Mouse (Mus musculus): ENCODE results near the gene Neu1. TPM values are rescaled to one million over a fixed set of nuclear protein-coding genes. Genes with fewer than 3 reads are reported as not detected.

Neu1 gene
- polyA plus RNA-seq, 1 experiment from 2014 or later, result 40.6 TPM

- Histone ChIP-seq H3K36me3 (ENCODE audit: control insufficient read depth, insufficient read depth, low read length) (0 out of 2 replicates have a peak, but pooled peaks cover 8% of the 10 kb centered on the region), H3K9me3 (replicated peaks; ENCODE audit: control insufficient read depth, low read length) (no peaks in the 10 kb centered on the region), H3K27ac (ENCODE audit: low read length) (peak overlapping the region; percentile 93), H3K9ac (ENCODE audit: low read length) (peak overlapping the region; percentile 61), H3K4me1 (ENCODE audit: control insufficient read depth, insufficient read depth, low read length) (peaks cover 22% of the 10 kb centered on the region), H3K27me3 (ENCODE audit: control insufficient read depth, insufficient read depth, low read length) (no peaks in the 10 kb centered on the region), H3K4me3 (replicated peaks; ENCODE audit: low read length) (peak overlapping the region; percentile 80; the same call in 1 of the 2 replicates), H3K4me2 (ENCODE audit: low read depth, low read length) (peak overlapping the region; percentile 71)
- WGBS, result 72% methylated on average over 12 of the region's 12 CpGs
- no peak for ATAC-seq (ENCODE audit: insufficient read depth, low FRiP score)
Observed at GRCm38 (mm10) chr17:34893072-34893824, 37.8 kb upstream of the Neu1 start.

GRCm38 (mm10) chr17:34894074-34894597 lies 36.9 kb upstream of the Neu1 start:
- Histone ChIP-seq H3K9ac (ENCODE audit: low read length) (peak overlapping the region; percentile 94), H3K27me3 (ENCODE audit: control insufficient read depth, insufficient read depth, low read length) (no peaks in the 10 kb centered on the region), H3K4me1 (ENCODE audit: control insufficient read depth, insufficient read depth, low read length) (peaks cover 22% of the 10 kb centered on the region), H3K4me2 (ENCODE audit: low read depth, low read length) (peak overlapping the region; percentile 71), H3K27ac (ENCODE audit: low read length) (peak overlapping the region; percentile 93), H3K9me3 (replicated peaks; ENCODE audit: control insufficient read depth, low read length) (no peaks in the 10 kb centered on the region), H3K36me3 (ENCODE audit: control insufficient read depth, insufficient read depth, low read length) (0 out of 2 replicates have a peak, but pooled peaks cover 8% of the 10 kb centered on the region), H3K4me3 (replicated peaks; ENCODE audit: low read length) (peak overlapping the region; percentile 80)
- 1% methylated on average over 43 of the region's 51 CpGs for WGBS
- peak; percentile 92 for ATAC-seq (ENCODE audit: insufficient read depth, low FRiP score)

- H3K27ac ChIP-seq (ENCODE audit: low read length), result peak overlapping the region; percentile 93
- peak; percentile 11 for ATAC-seq (ENCODE audit: insufficient read depth, low FRiP score)
- H3K36me3 ChIP-seq (ENCODE audit: control insufficient read depth, insufficient read depth, low read length), result 0 out of 2 replicates have a peak, but pooled peaks cover 8% of the 10 kb centered on the region
- no peaks in the 10 kb centered on the region for H3K9me3 ChIP-seq (replicated peaks; ENCODE audit: control insufficient read depth, low read length)
- WGBS, result 6% methylated on average over 51 of the region's 51 CpGs
- peak overlapping the region; percentile 94 for H3K9ac ChIP-seq (ENCODE audit: low read length)
- H3K4me3 ChIP-seq (replicated peaks; ENCODE audit: low read length), result peak overlapping the region; percentile 80
- H3K27me3 ChIP-seq (ENCODE audit: control insufficient read depth, insufficient read depth, low read length), result no peaks in the 10 kb centered on the region
- H3K4me1 ChIP-seq (ENCODE audit: control insufficient read depth, insufficient read depth, low read length), result peaks cover 22% of the 10 kb centered on the region
- H3K4me2 ChIP-seq (ENCODE audit: low read depth, low read length), result peak overlapping the region; percentile 71
Observed at GRCm38 (mm10) chr17:34894801-34895530, 36.1 kb upstream of the Neu1 start.

- Histone ChIP-seq H3K4me2 (ENCODE audit: low read depth, low read length) (peak overlapping the region; percentile 71), H3K9me3 (replicated peaks; ENCODE audit: control insufficient read depth, low read length) (no peaks in the 10 kb centered on the region), H3K27me3 (ENCODE audit: control insufficient read depth, insufficient read depth, low read length) (no peaks in the 10 kb centered on the region), H3K9ac (ENCODE audit: low read length) (peak overlapping the region; percentile 94; the same call in 1 of the 2 replicates), H3K4me1 (ENCODE audit: control insufficient read depth, insufficient read depth, low read length) (peaks cover 25% of the 10 kb centered on the region), H3K27ac (ENCODE audit: low read length) (peak overlapping the region; percentile 93; the same call in 1 of the 2 replicates), H3K4me3 (replicated peaks; ENCODE audit: low read length) (peak overlapping the region; percentile 80), H3K36me3 (ENCODE audit: control insufficient read depth, insufficient read depth, low read length) (0 out of 2 replicates have a peak, but pooled peaks cover 8% of the 10 kb centered on the region)
- WGBS, result 90% methylated on average over 15 of the region's 15 CpGs
- ATAC-seq (ENCODE audit: insufficient read depth, low FRiP score), result no peak
Observed at GRCm38 (mm10) chr17:34895724-34896123, 35.3 kb upstream of the Neu1 start.

- Histone ChIP-seq H3K4me2 (ENCODE audit: low read depth, low read length) (no peak overlapping the region), H3K4me3 (replicated peaks; ENCODE audit: low read length) (no peak overlapping the region), H3K36me3 (ENCODE audit: control insufficient read depth, insufficient read depth, low read length) (0 out of 2 replicates have a peak, but pooled peaks cover 8% of the 10 kb centered on the region), H3K27me3 (ENCODE audit: control insufficient read depth, insufficient read depth, low read length) (no peaks in the 10 kb centered on the region), H3K4me1 (ENCODE audit: control insufficient read depth, insufficient read depth, low read length) (peaks cover 25% of the 10 kb centered on the region), H3K9ac (ENCODE audit: low read length) (no peak overlapping the region), H3K9me3 (replicated peaks; ENCODE audit: control insufficient read depth, low read length) (no peaks in the 10 kb centered on the region), H3K27ac (ENCODE audit: low read length) (no peak overlapping the region)
- no peak for ATAC-seq (ENCODE audit: insufficient read depth, low FRiP score)
- 82% methylated on average over 17 of the region's 17 CpGs for WGBS
Observed at GRCm38 (mm10) chr17:34896366-34896765, 34.7 kb upstream of the Neu1 start.

- no peak for ATAC-seq (ENCODE audit: insufficient read depth, low FRiP score)
- peak overlapping the region; percentile 95 for H3K27ac ChIP-seq (ENCODE audit: low read length)
- H3K4me3 ChIP-seq (replicated peaks; ENCODE audit: low read length), result peak overlapping the region; percentile 92
- H3K4me2 ChIP-seq (ENCODE audit: low read depth, low read length), result peak overlapping the region; percentile 84
- H3K9ac ChIP-seq (ENCODE audit: low read length), result peak overlapping the region; percentile 99
- H3K4me1 ChIP-seq (ENCODE audit: control insufficient read depth, insufficient read depth, low read length), result peaks cover 25% of the 10 kb centered on the region
- H3K9me3 ChIP-seq (replicated peaks; ENCODE audit: control insufficient read depth, low read length), result no peaks in the 10 kb centered on the region
- H3K36me3 ChIP-seq (ENCODE audit: control insufficient read depth, insufficient read depth, low read length), result 0 out of 2 replicates have a peak, but pooled peaks cover 10% of the 10 kb centered on the region
- no peaks in the 10 kb centered on the region for H3K27me3 ChIP-seq (ENCODE audit: control insufficient read depth, insufficient read depth, low read length)
- WGBS, result 13% methylated on average over 10 of the region's 10 CpGs
Observed at GRCm38 (mm10) chr17:34897373-34898159, 33.5 kb upstream of the Neu1 start.

GRCm38 (mm10) chr17:34898160-34898586 lies 32.9 kb upstream of the Neu1 start, which contains the start of the genes C2 and Ehmt2:
C2 (minus strand) TSS chr17:34898265.
Ehmt2 (plus strand) TSS chr17:34898469.
- ATAC-seq (ENCODE audit: insufficient read depth, low FRiP score), result peak; percentile 55

GRCm38 (mm10) chr17:34898706-34899052 lies 32.4 kb upstream of the Neu1 start:
- WGBS, result under 1% methylated on average over 26 of the region's 47 CpGs
- Histone ChIP-seq H3K4me3 (replicated peaks; ENCODE audit: low read length) (peak overlapping the region; percentile 92), H3K36me3 (ENCODE audit: control insufficient read depth, insufficient read depth, low read length) (peaks cover 15% of the 10 kb centered on the region; the same call in 1 of the 2 replicates), H3K4me2 (ENCODE audit: low read depth, low read length) (peak overlapping the region; percentile 84), H3K4me1 (ENCODE audit: control insufficient read depth, insufficient read depth, low read length) (peaks cover 21% of the 10 kb centered on the region), H3K27ac (ENCODE audit: low read length) (peak overlapping the region; percentile 95), H3K27me3 (ENCODE audit: control insufficient read depth, insufficient read depth, low read length) (no peaks in the 10 kb centered on the region), H3K9me3 (replicated peaks; ENCODE audit: control insufficient read depth, low read length) (no peaks in the 10 kb centered on the region), H3K9ac (ENCODE audit: low read length) (peak overlapping the region; percentile 99)
- ATAC-seq (ENCODE audit: insufficient read depth, low FRiP score), result no peak

More at GRCm38 (mm10) chr17:34898160-34898586, 32.9 kb upstream of the Neu1 start, which contains the start of the genes C2 and Ehmt2:
- H3K36me3 ChIP-seq (ENCODE audit: control insufficient read depth, insufficient read depth, low read length), result peaks cover 15% of the 10 kb centered on the region; the same call in 1 of the 2 replicates
- no peaks in the 10 kb centered on the region for H3K27me3 ChIP-seq (ENCODE audit: control insufficient read depth, insufficient read depth, low read length)
- H3K4me3 ChIP-seq (replicated peaks; ENCODE audit: low read length), result peak within 1 kb of the TSS; percentile 92
- peaks cover 25% of the 10 kb centered on the region for H3K4me1 ChIP-seq (ENCODE audit: control insufficient read depth, insufficient read depth, low read length)
- H3K9me3 ChIP-seq (replicated peaks; ENCODE audit: control insufficient read depth, low read length), result no peaks in the 10 kb centered on the region
- 0% methylated on average over 42 of the region's 44 CpGs for WGBS
- peak within 1 kb of the TSS; percentile 99 for H3K9ac ChIP-seq (ENCODE audit: low read length)
- H3K27ac ChIP-seq (ENCODE audit: low read length), result peak within 1 kb of the TSS; percentile 95
- peak within 1 kb of the TSS; percentile 84 for H3K4me2 ChIP-seq (ENCODE audit: low read depth, low read length)

Measured in stomach, embryonic 16.5 days (tissue).